Mouse (Mus musculus): ENCODE data around the gene Ralb.

- TF ChIP-seq CTCF (IDR thresholded peaks at IDR 0.05; ENCODE audit: control insufficient read depth, insufficient read depth, low read length) (no peak), POLR2A (IDR thresholded peaks at IDR 0.05; ENCODE audit: borderline replicate concordance, control insufficient read depth, low read depth, low read length) (no peak)
These were observed 82.8 kb downstream of the Ralb start, which contains the start of gene Inhbb for GRCm38 (mm10) chr1:119421576-119422421.
